Mouse (Mus musculus) CH12.LX (cell line): ENCODE measurements around the gene Mea1. TPM values are rescaled to one million over a fixed set of nuclear protein-coding genes. Genes with fewer than 3 reads are reported as not detected.

ENCODE experiments used
- DNase-seq: peaks from one replicate; pipeline ENCODE4 v3.0.0-alpha.2; 2013; ENCODE audit errors: extremely low read depth
- H3K27ac ChIP-seq: 2 replicates; pipeline ENCODE4 v1.5.1; 2012; ENCODE audit warnings: low read depth, mild to moderate bottlenecking, control low read depth, moderate library complexity; ENCODE audit not compliant: insufficient read depth
- H3K27me3 ChIP-seq: replicated peaks from 2 replicates; pipeline ENCODE3; 2012; ENCODE audit warnings: inconsistent platforms
- H3K36me3 ChIP-seq, 2 experiments: replicated peaks in 1 of 2; 2 replicates each; pipeline versions ENCODE3 to v1.6.1; 2012; ENCODE audit warnings: inconsistent platforms in 1 of 2, low read length in 1 of 2, mild to moderate bottlenecking in 1 of 2, mixed read lengths in 1 of 2, moderate library complexity in 1 of 2; ENCODE audit not compliant: control insufficient read depth in 1 of 2, insufficient read depth in 1 of 2
- H3K4me1 ChIP-seq, 2 experiments: 2 replicates each; pipeline ENCODE4 v1.6.1; 2012; ENCODE audit warnings: inconsistent platforms in 1 of 2, moderate library complexity in 1 of 2; ENCODE audit not compliant: insufficient read depth in 2 of 2, control insufficient read depth in 1 of 2
- H3K4me2 ChIP-seq: 2 replicates; pipeline ENCODE4 v1.6.1; 2012; ENCODE audit warnings: low read depth, mild to moderate bottlenecking, control low read depth; ENCODE audit not compliant: poor library complexity, insufficient read depth, severe bottlenecking
- H3K4me3 ChIP-seq, 3 experiments: fragments of 150-350 bp in 1 of 3; sonication (generic) in 1 of 3; replicated peaks in 1 of 3; 2 replicates each; pipeline versions ENCODE3 to v1.5.1; 2011 to 2012; ENCODE audit warnings: low read depth in 2 of 3, low read length in 2 of 3, mild to moderate bottlenecking in 2 of 3, moderate library complexity in 2 of 3, control low read depth in 1 of 3, improper control_type of control experiment in 1 of 3, inconsistent platforms in 1 of 3, mixed read lengths in 1 of 3; ENCODE audit not compliant: poor library complexity in 1 of 3
- H3K79me2 ChIP-seq: replicated peaks from 2 replicates; pipeline ENCODE4 v1.6.1; 2012; ENCODE audit warnings: mild to moderate bottlenecking, moderate library complexity; ENCODE audit not compliant: control insufficient read depth, poor library complexity, insufficient read depth, severe bottlenecking; ENCODE audit errors: extremely low read depth
- H3K9ac ChIP-seq: 2 replicates; pipeline ENCODE4 v1.6.1; 2012; ENCODE audit warnings: low read depth, mild to moderate bottlenecking, control low read depth, moderate library complexity; ENCODE audit not compliant: insufficient read depth
- H3K9me3 ChIP-seq: replicated peaks from 2 replicates; pipeline ENCODE3; 2012; ENCODE audit warnings: low read length, inconsistent platforms, mixed read lengths
- BHLHE40 ChIP-seq: IDR thresholded peaks from 2 replicates; pipeline ENCODE4 v1.6.1; 2011; ENCODE audit warnings: mild to moderate bottlenecking, low read depth, low read length, improper control_type of control experiment
- CHD1 ChIP-seq: IDR thresholded peaks from 2 replicates; pipeline ENCODE4 v1.6.1; 2012; ENCODE audit warnings: low read depth, low read length, improper control_type of control experiment, inconsistent platforms
- CHD2 ChIP-seq: IDR thresholded peaks from 2 replicates; pipeline ENCODE4 v1.6.1; 2011; ENCODE audit warnings: low read length, improper control_type of control experiment
- CTCF ChIP-seq, 2 experiments: IDR thresholded peaks in 1 of 2; conservative IDR thresholded peaks in 1 of 2; 2 replicates each; pipeline ENCODE4 v1.5.1; 2011 to 2012; ENCODE audit warnings: low read depth in 2 of 2, low read length in 2 of 2, improper control_type of control experiment in 1 of 2, inconsistent platforms in 1 of 2, mild to moderate bottlenecking in 1 of 2, moderate library complexity in 1 of 2
- E2F4 ChIP-seq: IDR thresholded peaks from 2 replicates; pipeline ENCODE4 v1.6.1; 2011; ENCODE audit warnings: low read depth, low read length, improper control_type of control experiment; ENCODE audit not compliant: insufficient replicate concordance
- ELF1 ChIP-seq: IDR thresholded peaks from 2 replicates; pipeline ENCODE4 v1.6.1; 2014; ENCODE audit warnings: low read depth, mild to moderate bottlenecking, inconsistent platforms, low read length, improper control_type of control experiment
- EP300 ChIP-seq: IDR thresholded peaks from 2 replicates; pipeline ENCODE4 v1.6.1; 2011; ENCODE audit warnings: low read length, improper control_type of control experiment
- ETS1 ChIP-seq: conservative IDR thresholded peaks from 2 replicates; pipeline ENCODE4 v1.6.1; 2012; ENCODE audit warnings: low read depth, mild to moderate bottlenecking, inconsistent platforms, low read length, improper control_type of control experiment, moderate library complexity
- GABPA ChIP-seq: IDR thresholded peaks from 2 replicates; pipeline ENCODE4 v1.6.1; 2012; ENCODE audit warnings: low read depth, low read length, improper control_type of control experiment, inconsistent platforms; ENCODE audit not compliant: insufficient replicate concordance
- HCFC1 ChIP-seq: IDR thresholded peaks from 2 replicates; pipeline ENCODE4 v1.6.1; 2012; ENCODE audit warnings: low read depth, mild to moderate bottlenecking, inconsistent platforms, low read length, improper control_type of control experiment
- IRF4 ChIP-seq: IDR thresholded peaks from 2 replicates; pipeline ENCODE4 v1.6.1; 2014; ENCODE audit warnings: low read depth, mild to moderate bottlenecking, inconsistent platforms, low read length, improper control_type of control experiment
- JUN ChIP-seq: IDR thresholded peaks from 2 replicates; pipeline ENCODE4 v1.6.1; 2011; ENCODE audit warnings: low read depth, mild to moderate bottlenecking, low read length, improper control_type of control experiment, moderate library complexity; ENCODE audit not compliant: insufficient read depth
- JUND ChIP-seq: conservative IDR thresholded peaks from 2 replicates; pipeline ENCODE4 v1.6.1; 2011; ENCODE audit warnings: low read depth, low read length, improper control_type of control experiment
- KAT2A ChIP-seq: IDR thresholded peaks from 2 replicates; pipeline ENCODE4 v1.6.1; 2012; ENCODE audit warnings: low read length, improper control_type of control experiment, inconsistent platforms; ENCODE audit not compliant: insufficient replicate concordance
- MAFK ChIP-seq: IDR thresholded peaks from 2 replicates; pipeline ENCODE4 v1.6.1; 2011; ENCODE audit warnings: low read length, improper control_type of control experiment; ENCODE audit not compliant: insufficient replicate concordance
- MAX ChIP-seq: IDR thresholded peaks from 2 replicates; pipeline ENCODE4 v1.6.1; 2011; ENCODE audit warnings: low read length, improper control_type of control experiment
- MAZ ChIP-seq: IDR thresholded peaks from 2 replicates; pipeline ENCODE4 v1.6.1; 2012; ENCODE audit warnings: low read depth, mild to moderate bottlenecking, inconsistent platforms, low read length, improper control_type of control experiment, moderate library complexity
- MEF2A ChIP-seq: IDR thresholded peaks from 2 replicates; pipeline ENCODE4 v1.6.1; 2014; ENCODE audit warnings: low read depth, mild to moderate bottlenecking, inconsistent platforms, low read length, improper control_type of control experiment, borderline replicate concordance
- MXI1 ChIP-seq: IDR thresholded peaks from 2 replicates; pipeline ENCODE4 v1.6.1; 2011; ENCODE audit warnings: mild to moderate bottlenecking, low read depth, low read length, improper control_type of control experiment
- MYC ChIP-seq: IDR thresholded peaks from 2 replicates; pipeline ENCODE4 v1.6.1; 2011; ENCODE audit warnings: low read depth, mild to moderate bottlenecking, improper control_type of control experiment, low read length
- NELFE ChIP-seq: IDR thresholded peaks from 2 replicates; pipeline ENCODE4 v1.6.1; 2011; ENCODE audit warnings: low read depth, low read length, improper control_type of control experiment
- NRF1 ChIP-seq: IDR thresholded peaks from 2 replicates; pipeline ENCODE4 v1.6.1; 2014; ENCODE audit warnings: low read depth, mild to moderate bottlenecking, inconsistent platforms, low read length, improper control_type of control experiment, moderate library complexity
- PAX5 ChIP-seq: IDR thresholded peaks from 2 replicates; pipeline ENCODE4 v1.6.1; 2012; ENCODE audit warnings: low read length, inconsistent platforms, mixed read lengths
- POLR2A ChIP-seq: IDR thresholded peaks from 2 replicates; pipeline ENCODE4 v1.6.1; 2011; ENCODE audit warnings: low read depth, mild to moderate bottlenecking, improper control_type of control experiment, low read length
- POLR2AphosphoS2 ChIP-seq: IDR thresholded peaks from 2 replicates; pipeline ENCODE4 v1.6.1; 2011; ENCODE audit warnings: low read depth, low read length, improper control_type of control experiment
- RAD21 ChIP-seq: IDR thresholded peaks from 2 replicates; pipeline ENCODE4 v1.6.1; 2011; ENCODE audit warnings: low read depth, mild to moderate bottlenecking, low read length, improper control_type of control experiment, moderate library complexity
- RCOR1 ChIP-seq: conservative IDR thresholded peaks from 2 replicates; pipeline ENCODE4 v1.6.1; 2012; ENCODE audit warnings: low read depth, mild to moderate bottlenecking, inconsistent platforms, low read length, improper control_type of control experiment
- SIN3A ChIP-seq: IDR thresholded peaks from 2 replicates; pipeline ENCODE4 v1.6.1; 2012; ENCODE audit warnings: low read length, improper control_type of control experiment, inconsistent platforms
- SMC3 ChIP-seq: IDR thresholded peaks from 2 replicates; pipeline ENCODE4 v1.6.1; 2011; ENCODE audit warnings: low read depth, low read length, improper control_type of control experiment
- TBP ChIP-seq: conservative IDR thresholded peaks from 2 replicates; pipeline ENCODE4 v1.6.1; 2011; ENCODE audit warnings: low read depth, low read length, improper control_type of control experiment
- TCF12 ChIP-seq: IDR thresholded peaks from 2 replicates; pipeline ENCODE4 v1.6.1; 2014; ENCODE audit warnings: low read depth, mild to moderate bottlenecking, inconsistent platforms, low read length, improper control_type of control experiment
- UBTF ChIP-seq: IDR thresholded peaks from 2 replicates; pipeline ENCODE4 v1.6.1; 2012; ENCODE audit warnings: low read depth, mild to moderate bottlenecking, inconsistent platforms, low read length, improper control_type of control experiment, moderate library complexity
- USF1 ChIP-seq: IDR thresholded peaks from 2 replicates; pipeline ENCODE4 v1.6.1; 2014; ENCODE audit warnings: low read depth, mild to moderate bottlenecking, inconsistent platforms, low read length, improper control_type of control experiment
- USF2 ChIP-seq: conservative IDR thresholded peaks from 2 replicates; pipeline ENCODE4 v1.6.1; 2011; ENCODE audit warnings: low read depth, low read length, improper control_type of control experiment
- ZC3H11A ChIP-seq: IDR thresholded peaks from 2 replicates; pipeline ENCODE4 v1.6.1; 2012; ENCODE audit warnings: low read depth, mild to moderate bottlenecking, inconsistent platforms, low read length, improper control_type of control experiment
- ZKSCAN1 ChIP-seq: IDR thresholded peaks from 2 replicates; pipeline ENCODE4 v1.6.1; 2012; ENCODE audit warnings: low read depth, inconsistent platforms, low read length, improper control_type of control experiment, borderline replicate concordance
- ZMIZ1 ChIP-seq: IDR thresholded peaks from 2 replicates; pipeline ENCODE4 v1.6.1; 2012; ENCODE audit warnings: low read depth, mild to moderate bottlenecking, inconsistent platforms, low read length, improper control_type of control experiment
- ZNF384 ChIP-seq: IDR thresholded peaks from 2 replicates; pipeline ENCODE4 v1.6.1; 2012; ENCODE audit warnings: low read depth, low read length, improper control_type of control experiment, inconsistent platforms
- dilution Hi-C: fragments of 300-500 bp; cut with MboI; formaldehyde crosslinking; loops from 2 replicates; pipeline ENCODE4 v1.14.3; 2020; ENCODE audit warnings: low sequenced_read_pairs; ENCODE audit not compliant: extremely low pct_unique_long_range_greater_than_20kb, extremely low pct_ligation_motif_present
- in situ Hi-C: fragments of 300-500 bp; cut with MboI; formaldehyde crosslinking; loops from 3 replicates; pipeline ENCODE4 v1.14.3; 2019; ENCODE audit warnings: low sequenced_read_pairs, low pct_ligation_motif_present, low pct_unique_long_range_greater_than_20kb, mixed read lengths
- polyA plus RNA-seq: library from polyadenylated mRNA; unstranded; fragments of >175 nt; gene quantifications from 2 replicates; pipeline ENCODE4 v1.2.1, GENCODE M21; 2012; ENCODE audit warnings: low read depth; ENCODE audit not compliant: insufficient read length
- total RNA-seq, 2 experiments: library from RNA; depleted of rRNA; stranded (reverse); fragments of 300-350 nt in 1 of 2; fragments of >200 nt in 1 of 2; gene quantifications; 2 replicates each; pipeline ENCODE4 v1.2.3; 2012 to 2014

Gene Mea1
- total and polyA plus RNA-seq, 3 experiments, result 68.3 to 106 (median 86.1) TPM

DNA sequence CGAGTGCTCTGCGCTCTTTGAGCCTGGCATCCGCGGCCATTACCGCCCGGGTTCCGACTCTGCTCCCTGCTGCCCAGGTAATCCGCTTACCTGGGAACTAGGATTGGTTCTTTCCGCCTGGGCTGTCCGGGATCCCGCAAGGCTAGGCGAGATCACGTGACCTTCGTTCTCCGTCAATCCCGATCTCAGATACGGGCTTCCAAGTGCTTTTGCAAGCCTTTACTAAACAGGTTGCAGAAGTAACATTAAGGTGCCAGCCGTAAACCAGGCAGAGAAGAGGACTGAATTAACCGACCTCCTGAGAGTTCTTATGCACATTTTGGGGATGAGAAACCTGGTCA, 32.3 kb upstream of the Mea1 start:
- DNase-seq, result no peak
- dilution Hi-C loops, result no loop called here
- Histone ChIP-seq H3K4me3 (peak overlapping the region; percentile 75 to 96 (median 78)), H3K4me1 (peaks cover 6 to 46% of the 10 kb centered on the region in 2 experiments), H3K27ac (peak overlapping the region; percentile 26; the same call in 1 of the 2 replicates), H3K4me2 (peak overlapping the region; percentile 90; the same call in 1 of the 2 replicates), H3K9ac (peak overlapping the region; percentile 48), H3K79me2 (peaks cover 14% of the 10 kb centered on the region), H3K36me3 (peaks cover 14 to 32% of the 10 kb centered on the region in 2 experiments), H3K9me3 (no peaks in the 10 kb centered on the region), H3K27me3 (no peaks in the 10 kb centered on the region)
- TF ChIP-seq RCOR1, result no peak
- no peak for TF ChIP-seq IRF4
- TF ChIP-seq CHD1, result no peak
- 0 out of 2 replicates have a peak, but pooled peaks have one; percentile 34 for TF ChIP-seq E2F4
- TF ChIP-seq NELFE, result no peak
- no peak for TF ChIP-seq JUN
- peak; percentile 89; the same call in 1 of the 2 replicates for TF ChIP-seq ZMIZ1
- no peak for TF ChIP-seq PAX5
- peak; percentile 70 for TF ChIP-seq MXI1
- TF ChIP-seq CHD2, result no peak
- TF ChIP-seq TBP, result no peak
- TF ChIP-seq MYC, result no peak
- TF ChIP-seq CTCF (conservative IDR thresholded peaks at IDR 0.05 in 1 of 2, IDR thresholded peaks at IDR 0.05 in 1 of 2; ENCODE audit: low read depth in 2 of 2, low read length in 2 of 2), result no peak
- TF ChIP-seq ZNF384, result no peak
- TF ChIP-seq NRF1, result no peak
- TF ChIP-seq HCFC1, result no peak
- TF ChIP-seq BHLHE40, result peak; percentile 76
- no peak for TF ChIP-seq RAD21
- no peak for TF ChIP-seq MAFK
- TF ChIP-seq GABPA, result 0 out of 2 replicates have a peak, but pooled peaks have one; percentile 2
- TF ChIP-seq POLR2AphosphoS2, result peak; percentile 8; the same call in 1 of the 2 replicates
- TF ChIP-seq USF2, result peak; percentile 89
- no peak for TF ChIP-seq JUND
- peak; percentile 9 for TF ChIP-seq SIN3A
- no peak for TF ChIP-seq KAT2A
- no peak for TF ChIP-seq MAZ
- TF ChIP-seq ZC3H11A, result no peak
- no peak for TF ChIP-seq TCF12
- TF ChIP-seq MAX, result peak; percentile 29; the same call in 1 of the 2 replicates
- no peak for TF ChIP-seq ELF1
- peak; percentile 82 for TF ChIP-seq USF1
- TF ChIP-seq SMC3, result no peak
- TF ChIP-seq UBTF, result 0 out of 2 replicates have a peak, but pooled peaks have one; percentile 31
- no peak; the same call in 1 of the 2 replicates for TF ChIP-seq ETS1
- TF ChIP-seq ZKSCAN1, result no peak
- no peak for TF ChIP-seq POLR2A
- TF ChIP-seq EP300, result no peak
- TF ChIP-seq MEF2A, result no peak
- in situ Hi-C loops, result no loop called here
